Mouse (Mus musculus) gastrocnemius, postnatal 14 days (tissue): ENCODE measurements around the gene Stxbp5l. TPM values are rescaled to one million over a fixed set of nuclear protein-coding genes. Genes with fewer than 3 reads are reported as not detected.
A peak's percentile ranks its signal among the peaks of the same experiment; 100 is the strongest.
"Not testable (repeated sequence)": the region's sequence is repeated elsewhere in the genome, so short reads cannot be mapped to it uniquely, and the experiment has no call there.

Source experiments
- DNase-seq: peaks from one replicate; pipeline ENCODE4 v3.0.0; 2021; ENCODE audit warnings: mixed read lengths
- intact Hi-C: fragments of 180-260 bp; cut with DNase I; formaldehyde crosslinking; loops from one replicate; pipeline ENCODE4 v1.15.1; 2025; ENCODE audit warnings: low total_unique reads
- total RNA-seq, 2 experiments: library from RNA; stranded (reverse); gene quantifications; 2 replicates each; pipeline ENCODE4 v1.2.3; 2021

The Stxbp5l gene
- total RNA-seq, 2 experiments from 2014 or later: 0.16 to 0.21 TPM

GRCm38 (mm10) chr16:37304441-37304840, 80.3 kb downstream of the Stxbp5l start:
- intact Hi-C loops: no loop called here
- DNase-seq: no peak

DNA sequence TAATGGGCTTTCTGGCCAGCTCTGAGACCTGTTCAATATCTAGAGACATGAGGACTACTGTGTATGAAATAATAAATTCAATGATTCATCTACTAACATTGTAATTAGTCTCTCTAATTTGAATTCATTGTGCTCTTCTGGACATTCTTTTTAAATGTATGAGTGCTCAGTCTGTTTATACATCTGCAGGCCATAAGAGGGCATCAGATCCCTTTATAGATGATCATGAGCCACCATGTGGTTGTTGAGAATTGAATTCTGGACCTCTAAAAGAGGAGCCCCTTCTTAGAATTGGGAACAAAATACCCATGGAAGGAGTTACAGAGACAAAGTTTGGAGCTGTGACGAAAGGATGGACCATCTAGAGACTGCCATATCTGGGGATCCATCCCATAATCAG, 92.2 kb downstream of the Stxbp5l start:
- DNase-seq: no peak
- intact Hi-C loops: loop anchor here (10.0 kb wide), 1 partner anchor 392 kb away; no protein-coding TSS in a partner anchor

- intact Hi-C loops: no loop called here
Measured at GRCm38 (mm10) chr16:37280206-37280605, 104.6 kb downstream of the Stxbp5l start.

GRCm38 (mm10) chr16:37273681-37274080, 111.1 kb downstream of the Stxbp5l start:
- intact Hi-C loops: no loop called here
- no peak for DNase-seq

More at GRCm38 (mm10) chr16:37280206-37280605, 104.6 kb downstream of the Stxbp5l start:
- DNase-seq: no peak

- intact Hi-C loops: no loop called here
- DNase-seq: no peak
Measured at GRCm38 (mm10) chr16:37261678-37262077, 123.1 kb downstream of the Stxbp5l start.

DNA sequence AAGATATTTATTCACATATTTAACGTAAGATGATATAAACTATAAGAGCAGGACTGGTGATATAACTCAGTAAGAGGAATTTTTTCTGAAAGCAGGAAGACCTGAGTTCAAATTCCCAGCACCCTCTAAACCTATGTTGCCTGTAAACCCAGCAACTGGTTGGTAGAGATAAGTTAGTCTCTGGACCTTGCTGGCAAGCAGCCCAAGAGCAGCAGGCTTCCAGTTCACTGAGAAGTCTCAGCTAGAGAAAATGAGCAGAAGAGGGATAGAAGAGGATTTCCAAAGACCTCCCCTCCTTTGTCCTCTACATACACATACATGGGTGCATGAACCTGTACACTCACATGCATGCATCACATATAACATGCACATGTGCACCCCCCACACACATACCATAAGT, 165.6 kb downstream of the Stxbp5l start:
- intact Hi-C loops: no loop called here
- DNase-seq: no peak

- DNase-seq: no peak
- intact Hi-C loops: no loop called here
Measured at GRCm38 (mm10) chr16:37208783-37209182, 176.0 kb downstream of the Stxbp5l start.

- no peak for DNase-seq
- intact Hi-C loops: no loop called here
Measured at GRCm38 (mm10) chr16:37194152-37194551, 190.6 kb downstream of the Stxbp5l start.

DNA sequence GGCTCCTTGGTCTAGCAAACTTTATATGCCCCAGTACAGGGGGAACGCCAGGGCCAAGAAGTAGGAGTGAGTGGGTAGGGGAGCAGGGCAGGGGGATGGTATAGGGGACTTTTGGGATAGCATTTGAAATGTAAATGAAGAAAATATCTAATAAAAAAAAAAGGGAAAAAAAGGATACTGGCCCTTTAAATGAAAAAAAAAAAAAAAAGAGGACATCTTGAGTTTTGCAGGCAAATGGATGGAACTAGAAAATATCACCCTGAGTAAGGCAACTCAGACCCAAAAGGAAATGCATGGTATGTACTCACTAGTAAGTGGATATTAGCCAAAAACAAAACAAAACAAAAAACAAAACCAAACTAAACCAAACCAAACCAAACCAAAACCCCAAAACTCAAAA, 259.6 kb downstream of the Stxbp5l start:
- intact Hi-C loops, DNase-seq: not testable (repeated sequence)

GRCm38 (mm10) chr16:37109285-37109684, 275.5 kb downstream of the Stxbp5l start:
- intact Hi-C loops: no loop called here

GRCm38 (mm10) chr16:37108763-37109162, 276.0 kb downstream of the Stxbp5l start:
- intact Hi-C loops: no loop called here
- DNase-seq: no peak

More at GRCm38 (mm10) chr16:37109285-37109684, 275.5 kb downstream of the Stxbp5l start:
- peak; percentile 8 for DNase-seq

GRCm38 (mm10) chr16:37094169-37094833, 290.5 kb downstream of the Stxbp5l start:
- DNase-seq: no peak
- intact Hi-C loops: no loop called here

DNA sequence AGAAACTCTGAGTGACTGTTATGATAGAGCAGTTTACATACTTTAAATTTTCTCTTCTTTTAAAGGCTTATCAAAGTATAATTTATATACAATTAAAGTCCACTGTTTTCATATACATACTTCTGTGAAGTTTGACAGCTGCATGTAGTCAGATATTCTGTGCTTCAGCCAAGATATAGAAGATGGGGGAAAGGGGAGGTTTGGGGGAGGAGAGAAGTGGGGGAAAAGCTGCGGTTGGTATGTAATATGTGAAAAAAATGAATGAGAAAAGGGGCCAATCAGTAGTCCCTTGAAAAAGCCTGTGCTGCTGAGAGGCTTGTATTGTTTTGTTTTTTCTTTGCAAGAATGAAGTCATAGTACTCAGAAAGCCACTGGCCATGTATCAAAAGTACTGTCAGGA, 295.1 kb downstream of the Stxbp5l start:
- DNase-seq: no peak
- intact Hi-C loops: no loop called here

- no peak for DNase-seq
- intact Hi-C loops: no loop called here
Measured at GRCm38 (mm10) chr16:37072354-37072753, 312.4 kb downstream of the Stxbp5l start.

Other genes with a start within 250 kb of the Stxbp5l start
- gene Gtf2e1, start 154.8 kb upstream of the Stxbp5l start, total RNA-seq: 1 to 10 TPM; 6.6 to 7.5 TPM
- gene Rabl3, start 154.9 kb upstream of the Stxbp5l start, total RNA-seq: 1 to 10 TPM; 6.0 to 6.8 TPM
- gene Hgd, start 195.2 kb upstream of the Stxbp5l start, total RNA-seq: not detected